Mouse (Mus musculus) midbrain, embryonic 11.5 days (tissue): ENCODE measurements around the gene Cdc20. TPM values are rescaled to one million over a fixed set of nuclear protein-coding genes. Genes with fewer than 3 reads are reported as not detected.
A peak's percentile ranks its signal among the peaks of the same experiment; 100 is the strongest.

ENCODE experiments used
- ATAC-seq: fragments of 200-750 bp; cut with Nextera tagmentation; 2 replicates; pipeline ENCODE4 v1.8.0; 2017; ENCODE audit warnings: moderate TSS enrichment, moderate library complexity; ENCODE audit not compliant: low FRiP score
- DNase-seq: peaks from one replicate; pipeline ENCODE4 v3.0.0; 2015; ENCODE audit warnings: low spot score; ENCODE audit errors: missing footprints
- H3K27ac ChIP-seq: fragments of 300-500 bp; sonication (generic); 2 replicates; pipeline ENCODE4 v1.5.1; 2014; ENCODE audit warnings: low read depth, low read length
- H3K27me3 ChIP-seq: fragments of 300-500 bp; sonication (generic); 2 replicates; pipeline ENCODE4 v1.6.1; 2014; ENCODE audit warnings: mild to moderate bottlenecking, low read length, moderate library complexity, mixed read lengths; ENCODE audit not compliant: control insufficient read depth, insufficient read depth
- H3K36me3 ChIP-seq: fragments of 300-500 bp; sonication (generic); 2 replicates; pipeline ENCODE4 v1.6.1; 2014; ENCODE audit warnings: mild to moderate bottlenecking, low read length, moderate library complexity, mixed read lengths; ENCODE audit not compliant: control insufficient read depth, insufficient read depth
- H3K4me1 ChIP-seq: fragments of 300-500 bp; sonication (generic); 2 replicates; pipeline ENCODE4 v1.6.1; 2014; ENCODE audit warnings: low read length; ENCODE audit not compliant: control insufficient read depth, insufficient read depth
- H3K4me2 ChIP-seq: fragments of 300-500 bp; sonication (generic); 2 replicates; pipeline ENCODE4 v1.6.1; 2014; ENCODE audit warnings: mild to moderate bottlenecking, moderate library complexity
- H3K4me3 ChIP-seq: fragments of 300-500 bp; sonication (generic); 2 replicates; pipeline ENCODE4 v1.5.1; 2014; ENCODE audit warnings: low read depth, low read length
- H3K9ac ChIP-seq: fragments of 300-500 bp; sonication (generic); 2 replicates; pipeline ENCODE4 v1.6.1; 2014; ENCODE audit warnings: low read length
- H3K9me3 ChIP-seq: fragments of 300-500 bp; sonication (generic); 2 replicates; pipeline ENCODE4 v1.6.1; 2016; ENCODE audit warnings: low read length; ENCODE audit not compliant: control insufficient read depth
- WGBS: fragments of 180-500 bp; shearing (Covaris S2); extraction: QIAGEN DNeasy Blood & Tissue Kit; methylation state at CpG from one replicate; pipeline ENCODE4 v1.1.7; 2014; 5-methylcytosine and 5-hydroxymethylcytosine counted together
- polyA plus RNA-seq: library from polyadenylated mRNA; unstranded; fragments of >200 nt; fragmentation: Nextera tagmentation; extraction: Ambion mirVana; gene quantifications from 2 replicates; pipeline ENCODE4 v1.2.1, GENCODE M21; 2014

Gene Cdc20
- polyA plus RNA-seq, 1 experiment from 2014 or later: 337 TPM

DNA sequence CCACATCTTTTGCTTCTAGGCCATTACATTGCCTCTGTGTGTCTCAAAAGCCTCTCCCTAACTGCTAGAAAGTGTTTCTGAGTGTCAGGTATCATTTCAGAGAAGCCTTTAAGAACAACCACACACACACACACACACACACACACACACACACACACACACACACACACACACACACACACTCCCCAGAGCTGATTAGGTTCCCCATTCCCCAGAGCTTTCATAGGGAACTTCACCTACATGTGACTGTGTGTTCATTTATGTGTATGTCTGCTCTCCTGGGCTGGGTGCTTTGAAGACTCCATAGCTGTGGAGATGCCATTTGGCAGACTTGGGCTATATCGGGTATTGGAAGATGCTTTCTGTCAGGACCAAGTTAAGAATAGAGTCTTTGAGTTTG lies 11.8 kb downstream of the Cdc20 start:
- peaks cover 17% of the 10 kb centered on the region for H3K4me1 ChIP-seq
- no peaks in the 10 kb centered on the region for H3K27me3 ChIP-seq
- H3K36me3 ChIP-seq: no peaks in the 10 kb centered on the region
- no peak overlapping the region for H3K4me2 ChIP-seq
- no peak for ATAC-seq
- H3K4me3 ChIP-seq: no peak overlapping the region
- H3K9ac ChIP-seq: no peak overlapping the region
- no peak overlapping the region for H3K27ac ChIP-seq
- no peak for DNase-seq
- 87% methylated on average over 1 of the region's 1 CpGs for WGBS
- no peaks in the 10 kb centered on the region for H3K9me3 ChIP-seq

DNA sequence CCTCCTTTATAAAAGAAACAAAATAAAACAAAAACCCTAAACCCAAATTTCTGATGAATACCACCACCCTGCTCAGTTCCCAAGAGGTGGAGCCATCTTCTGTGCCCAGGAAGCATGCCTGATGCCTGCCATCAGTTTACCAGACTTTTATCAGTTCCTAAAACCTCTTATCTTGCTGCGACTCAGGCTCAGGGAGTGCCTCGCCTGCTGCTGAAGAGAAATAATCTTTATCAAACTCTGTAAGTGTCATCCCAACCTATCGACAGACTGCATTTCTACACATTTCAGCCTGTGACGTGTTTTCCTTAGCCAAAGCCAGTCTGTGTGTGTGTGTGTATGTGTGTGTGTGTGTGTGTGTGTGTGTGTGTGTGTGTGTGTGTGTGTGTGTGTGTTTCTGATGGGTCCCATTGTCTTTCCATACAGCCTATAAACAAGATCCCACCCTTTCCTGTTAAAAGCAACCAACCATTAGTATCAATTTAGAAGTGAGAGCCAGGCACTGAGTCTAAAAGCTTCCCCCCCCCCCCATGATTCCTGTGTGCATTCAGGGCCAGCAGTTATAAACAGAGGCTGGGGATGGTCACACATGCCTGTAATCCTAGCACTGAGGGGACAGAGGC lies 12.5 kb downstream of the Cdc20 start:
- Histone ChIP-seq H3K9ac (no peak overlapping the region), H3K27ac (no peak overlapping the region), H3K4me2 (no peak overlapping the region), H3K27me3 (no peaks in the 10 kb centered on the region), H3K36me3 (no peaks in the 10 kb centered on the region), H3K9me3 (no peaks in the 10 kb centered on the region), H3K4me1 (peaks cover 17% of the 10 kb centered on the region), H3K4me3 (no peak overlapping the region)
- ATAC-seq (no peak), DNase-seq (peak; percentile 21)
- 87% methylated on average over 4 of the region's 4 CpGs for WGBS

DNA sequence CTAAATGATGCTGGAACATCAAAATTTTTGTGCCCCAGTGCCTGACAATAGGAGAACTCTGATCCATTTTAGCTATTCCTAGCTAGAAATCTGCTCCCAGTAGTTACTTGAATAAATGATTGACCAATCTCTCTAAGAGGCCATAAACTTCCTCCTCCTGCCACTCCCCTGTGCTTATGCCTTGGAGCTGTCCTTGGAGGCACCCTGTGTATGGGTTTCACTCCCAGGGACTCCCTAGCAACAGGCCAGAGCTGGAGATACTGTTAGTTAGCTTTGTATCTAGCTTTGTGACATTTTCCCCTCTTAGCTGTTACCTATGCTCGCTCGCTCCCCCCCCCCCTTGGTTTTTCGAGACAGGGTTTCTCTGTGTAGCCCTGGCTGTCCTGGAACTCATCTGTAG lies 15.8 kb downstream of the Cdc20 start:
- Histone ChIP-seq H3K4me3 (no peak overlapping the region), H3K4me2 (no peak overlapping the region), H3K27ac (no peak overlapping the region), H3K27me3 (no peaks in the 10 kb centered on the region), H3K9ac (no peak overlapping the region), H3K36me3 (peaks cover 8% of the 10 kb centered on the region; the same call in 1 of the 2 replicates), H3K4me1 (no peaks in the 10 kb centered on the region), H3K9me3 (no peaks in the 10 kb centered on the region)
- ATAC-seq: no peak
- DNase-seq: no peak
- 92% methylated on average over 3 of the region's 3 CpGs for WGBS

DNA sequence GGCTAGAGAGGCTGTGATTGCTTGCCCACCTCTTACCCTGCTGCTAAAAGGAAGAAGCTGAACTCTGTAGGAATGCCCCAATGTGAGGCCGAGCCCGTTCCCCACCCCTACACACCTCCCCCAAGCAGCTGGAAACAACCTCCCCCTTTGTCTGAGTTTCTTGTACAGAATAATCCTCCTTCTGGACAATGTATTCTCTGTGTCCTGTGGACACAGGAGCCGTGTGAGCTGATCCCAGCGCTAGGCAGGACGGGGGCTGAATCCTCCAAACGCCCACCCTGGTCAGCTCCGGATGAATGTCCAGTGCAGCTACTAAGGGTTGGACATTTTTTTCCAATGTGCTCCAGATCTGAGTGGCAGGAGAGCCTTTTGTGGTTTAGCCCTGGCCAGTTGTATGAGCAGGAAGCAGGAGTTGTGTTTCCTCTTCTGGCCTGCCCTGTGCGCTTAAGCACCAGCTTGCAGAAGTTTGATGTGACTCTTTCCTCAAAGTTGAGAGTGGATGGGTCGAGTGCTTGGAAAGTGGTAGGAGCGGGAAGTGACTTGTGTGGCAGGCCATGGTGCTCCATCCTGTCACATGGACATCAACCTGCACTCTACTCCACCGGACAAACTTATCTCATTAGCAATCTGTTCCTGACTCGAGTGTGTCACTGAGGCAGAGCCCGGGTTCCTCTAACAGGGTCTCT lies 19.9 kb downstream of the Cdc20 start:
- WGBS: 87% methylated on average over 13 of the region's 13 CpGs
- no peak overlapping the region for H3K4me3 ChIP-seq
- H3K4me1 ChIP-seq: no peaks in the 10 kb centered on the region
- no peaks in the 10 kb centered on the region for H3K27me3 ChIP-seq
- DNase-seq (peak; percentile 39), ATAC-seq (no peak)
- no peak overlapping the region for H3K27ac ChIP-seq
- H3K4me2 ChIP-seq: no peak overlapping the region
- peaks cover 21% of the 10 kb centered on the region for H3K36me3 ChIP-seq
- H3K9me3 ChIP-seq: no peaks in the 10 kb centered on the region
- H3K9ac ChIP-seq: no peak overlapping the region

DNA sequence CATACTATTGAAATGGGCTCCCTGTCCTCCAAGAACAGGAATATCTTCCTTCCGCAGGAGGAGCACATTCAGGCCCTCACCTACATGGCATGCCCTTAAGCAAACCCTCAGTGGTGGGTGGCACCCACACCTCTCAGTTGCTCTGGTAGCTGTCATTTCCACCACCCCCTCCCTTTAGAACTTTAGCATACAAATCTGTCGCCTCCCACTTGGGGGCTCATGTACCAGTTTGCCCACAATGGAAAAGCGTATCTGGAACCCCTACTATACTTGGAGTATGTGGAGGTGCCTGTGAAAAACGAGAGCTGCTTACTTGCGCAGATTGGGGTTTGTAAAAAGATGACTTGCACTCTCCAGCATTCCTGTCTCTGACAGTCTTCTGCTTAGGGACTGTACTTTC lies 20.8 kb downstream of the Cdc20 start:
- WGBS: 92% methylated on average over 5 of the region's 5 CpGs
- peaks cover 21% of the 10 kb centered on the region for H3K36me3 ChIP-seq
- H3K27ac ChIP-seq: no peak overlapping the region
- no peak overlapping the region for H3K9ac ChIP-seq
- no peak overlapping the region for H3K4me3 ChIP-seq
- no peak overlapping the region for H3K4me2 ChIP-seq
- no peaks in the 10 kb centered on the region for H3K27me3 ChIP-seq
- H3K9me3 ChIP-seq: no peaks in the 10 kb centered on the region
- ATAC-seq: no peak
- peak; percentile 54 for DNase-seq
- H3K4me1 ChIP-seq: no peaks in the 10 kb centered on the region

DNA sequence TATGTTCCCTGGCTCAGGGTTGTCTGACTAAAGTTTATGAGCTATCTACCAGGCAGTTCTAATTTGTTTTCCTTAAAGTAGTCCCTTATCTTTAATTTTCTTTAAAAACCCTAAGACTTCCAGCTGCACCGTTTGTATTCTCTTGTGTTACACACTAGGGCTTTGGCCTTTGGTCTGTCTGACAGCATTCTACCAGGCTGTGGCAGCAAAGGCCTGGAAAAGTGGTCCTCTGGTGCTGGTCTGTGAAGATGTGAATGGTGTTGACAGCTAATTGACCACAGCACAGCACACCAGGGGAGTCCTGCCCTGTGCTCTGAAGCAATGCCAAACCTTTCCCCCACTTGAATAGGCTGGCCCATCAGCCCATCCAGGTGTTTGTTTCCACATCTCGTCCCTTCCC lies 21.4 kb downstream of the Cdc20 start:
- H3K4me1 ChIP-seq: no peaks in the 10 kb centered on the region
- H3K9me3 ChIP-seq: no peaks in the 10 kb centered on the region
- no peak overlapping the region for H3K4me3 ChIP-seq
- H3K4me2 ChIP-seq: no peak overlapping the region
- no peaks in the 10 kb centered on the region for H3K27me3 ChIP-seq
- no peak overlapping the region for H3K9ac ChIP-seq
- peaks cover 21% of the 10 kb centered on the region for H3K36me3 ChIP-seq
- no peak for ATAC-seq
- DNase-seq: peak; percentile 51
- H3K27ac ChIP-seq: no peak overlapping the region
- 83% methylated on average over 2 of the region's 2 CpGs for WGBS

DNA sequence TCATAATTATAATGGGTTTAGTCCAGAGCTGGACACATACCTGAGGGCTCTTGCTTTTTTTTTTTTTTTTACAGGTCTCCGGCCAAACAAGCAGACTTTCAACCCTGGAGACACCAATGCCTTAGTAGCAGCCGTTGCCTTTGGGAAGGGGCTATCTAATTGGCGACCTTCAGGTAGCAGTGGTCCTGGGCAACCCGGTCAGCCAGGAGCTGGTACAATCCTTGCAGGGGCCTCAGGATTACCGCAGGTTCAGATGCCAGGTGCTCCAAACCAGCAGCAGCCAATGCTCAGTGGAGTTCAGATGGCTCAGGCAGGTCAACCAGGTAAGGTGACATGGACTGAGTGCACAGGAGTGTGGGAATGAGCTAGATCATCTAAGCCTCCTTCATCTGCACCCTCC lies 23.6 kb downstream of the Cdc20 start:
- DNase-seq: peak; percentile 69
- H3K4me3 ChIP-seq: no peak overlapping the region
- 87% methylated on average over 5 of the region's 5 CpGs for WGBS

DNA sequence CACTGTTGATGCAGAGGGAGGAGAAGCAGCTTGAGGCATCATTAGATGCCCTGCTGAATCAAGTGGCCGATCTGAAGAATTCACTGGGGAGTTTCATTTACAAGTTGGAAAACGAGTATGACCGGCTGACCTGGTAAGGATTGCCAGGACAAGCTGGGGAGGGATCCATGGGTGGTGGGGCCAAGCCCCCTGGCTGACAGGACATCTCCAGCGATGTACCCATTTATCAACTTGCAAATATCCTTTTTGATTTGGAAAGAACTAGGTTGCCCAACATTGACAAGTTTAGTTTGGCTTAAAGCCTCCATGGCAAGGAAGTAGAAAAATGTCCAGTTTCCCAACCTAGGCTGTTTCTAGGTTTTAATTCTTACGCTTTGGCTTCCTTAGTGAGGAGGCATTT lies 26.3 kb downstream of the Cdc20 start:
- no peaks in the 10 kb centered on the region for H3K9me3 ChIP-seq
- H3K4me1 ChIP-seq: peaks cover 16% of the 10 kb centered on the region
- no peak for ATAC-seq
- no peaks in the 10 kb centered on the region for H3K27me3 ChIP-seq
- no peak overlapping the region for H3K27ac ChIP-seq
- H3K36me3 ChIP-seq: peaks cover 13% of the 10 kb centered on the region
- DNase-seq: peak; percentile 45
- H3K4me3 ChIP-seq: no peak overlapping the region
- no peak overlapping the region for H3K9ac ChIP-seq
- no peak overlapping the region for H3K4me2 ChIP-seq
- WGBS: 90% methylated on average over 5 of the region's 5 CpGs

More for the DNA sequence above, 23.6 kb downstream of the Cdc20 start:
- H3K9me3 ChIP-seq: no peaks in the 10 kb centered on the region
- H3K27me3 ChIP-seq: no peaks in the 10 kb centered on the region
- H3K9ac ChIP-seq: no peak overlapping the region
- H3K4me2 ChIP-seq: no peak overlapping the region
- H3K4me1 ChIP-seq: peaks cover 9% of the 10 kb centered on the region
- no peak overlapping the region for H3K27ac ChIP-seq
- no peak for ATAC-seq
- H3K36me3 ChIP-seq: peaks cover 21% of the 10 kb centered on the region

DNA sequence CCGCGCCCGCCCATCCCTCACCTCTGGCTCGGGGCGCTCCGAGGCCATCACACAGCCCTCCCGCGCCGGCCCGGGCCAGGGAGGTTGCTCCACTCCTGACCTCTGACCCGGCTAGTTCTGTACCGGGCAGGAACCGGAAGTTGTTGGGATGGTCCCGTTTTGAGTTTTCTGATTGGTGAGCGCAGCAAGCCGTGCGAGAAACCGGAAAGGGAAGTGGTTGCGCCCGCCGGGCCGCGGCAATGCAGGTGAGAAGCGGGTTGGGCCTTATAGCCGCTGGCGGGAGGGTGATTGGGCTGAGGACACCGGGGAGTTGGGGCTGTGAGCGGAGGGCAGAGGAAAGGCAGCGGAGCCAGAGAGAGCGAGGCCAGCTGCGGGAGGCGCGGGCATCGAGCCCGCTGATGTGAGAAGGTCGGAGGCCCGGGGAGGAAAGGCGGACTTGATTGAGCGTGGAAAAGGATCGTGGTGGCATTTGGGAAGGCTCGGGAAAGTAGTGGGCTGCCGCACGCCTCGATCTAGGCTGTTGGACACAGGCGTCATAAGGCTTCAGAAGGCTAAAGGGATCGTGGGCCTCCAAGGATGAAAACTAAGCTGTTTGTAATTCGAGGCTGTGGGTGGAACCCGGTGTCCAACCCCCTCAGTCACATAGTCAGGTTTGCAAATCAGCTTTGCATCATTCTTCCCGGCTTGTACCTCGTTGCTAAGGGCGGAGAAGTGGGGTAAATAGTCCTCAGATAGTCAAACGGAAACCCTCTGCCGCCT lies 27.8 kb downstream of the Cdc20 start, which contains the start of the genes Szt2 and Med8:
Gene Szt2, minus strand, starts transcription at position 132 of the 759 bp plus-strand sequence.
Gene Med8, plus strand, starts transcription at position 196 of the 759 bp plus-strand sequence.
- H3K4me1 ChIP-seq: peaks cover 16% of the 10 kb centered on the region
- peak; percentile 97 for ATAC-seq
- under 1% methylated on average over 53 of the region's 53 CpGs for WGBS
- peak within 1 kb of the TSS; percentile 88 for H3K4me3 ChIP-seq
- H3K4me2 ChIP-seq: peak within 1 kb of the TSS; percentile 93
- DNase-seq: peak; percentile 97
- H3K27ac ChIP-seq: no peak within 1 kb of the TSS
- H3K27me3 ChIP-seq: no peaks in the 10 kb centered on the region
- H3K36me3 ChIP-seq: peaks cover 9% of the 10 kb centered on the region
- H3K9ac ChIP-seq: peak within 1 kb of the TSS; percentile 91
- no peaks in the 10 kb centered on the region for H3K9me3 ChIP-seq
